Mouse (Mus musculus) forebrain, postnatal 0 days (tissue): Measurements from ENCODE around the gene Pheta1. TPM values are rescaled to one million over a fixed set of nuclear protein-coding genes. Genes with fewer than 3 reads are reported as not detected.

Experiments used
- ATAC-seq: fragments of 200-750 bp; cut with Nextera tagmentation; 2 replicates; pipeline ENCODE4 v1.8.0; 2017; ENCODE audit warnings: mild to moderate bottlenecking, moderate library complexity
- DNase-seq: peaks from one replicate; pipeline ENCODE4 v3.0.0-alpha.2; 2015
- H3K27ac ChIP-seq: fragments of 300-500 bp; sonication (generic); 2 replicates; pipeline ENCODE4 v1.5.1; 2014; ENCODE audit warnings: low read depth, mild to moderate bottlenecking, antibody characterized with exemption, low read length, moderate library complexity, mixed read lengths
- H3K27me3 ChIP-seq: fragments of 300-500 bp; sonication (generic); 2 replicates; pipeline ENCODE4 v1.6.1; 2014; ENCODE audit warnings: mild to moderate bottlenecking, low read length, mixed read lengths; ENCODE audit not compliant: insufficient read depth
- H3K36me3 ChIP-seq: fragments of 300-500 bp; sonication (generic); 2 replicates; pipeline ENCODE4 v1.6.1; 2014; ENCODE audit warnings: mild to moderate bottlenecking, moderate library complexity; ENCODE audit not compliant: insufficient read depth
- H3K4me1 ChIP-seq: fragments of 300-500 bp; sonication (generic); 2 replicates; pipeline ENCODE4 v1.6.1; 2014; ENCODE audit warnings: antibody characterized with exemption; ENCODE audit not compliant: insufficient read depth
- H3K4me2 ChIP-seq: fragments of 300-500 bp; sonication (generic); 2 replicates; pipeline ENCODE4 v1.6.1; 2014; ENCODE audit warnings: low read depth, mild to moderate bottlenecking, moderate library complexity
- H3K4me3 ChIP-seq: fragments of 300-500 bp; sonication (generic); 2 replicates; pipeline ENCODE4 v1.5.1; 2014; ENCODE audit warnings: low read depth, low read length, mixed read lengths
- H3K9ac ChIP-seq: fragments of 300-500 bp; sonication (generic); 2 replicates; pipeline ENCODE4 v1.6.1; 2014; ENCODE audit warnings: mild to moderate bottlenecking
- H3K9me3 ChIP-seq: fragments of 300-500 bp; sonication (generic); 2 replicates; pipeline ENCODE4 v1.6.1; 2016; ENCODE audit warnings: low read length
- CTCF ChIP-seq: sonication (generic); IDR thresholded peaks from 2 replicates; pipeline ENCODE4 v1.5.1; 2016; ENCODE audit warnings: antibody characterized with exemption, control low read depth, low read depth
- WGBS: fragments of 180-500 bp; shearing (Covaris S2); extraction: QIAGEN DNeasy Blood & Tissue Kit; methylation state at CpG from one replicate; pipeline ENCODE4 v1.1.7; 2014; 5-methylcytosine and 5-hydroxymethylcytosine counted together
- polyA plus RNA-seq: library from polyadenylated mRNA; unstranded; fragments of >200 nt; fragmentation: Nextera tagmentation; extraction: Ambion mirVana; gene quantifications from 2 replicates; pipeline ENCODE4 v1.2.1, GENCODE M21; 2015
- total RNA-seq: library from RNA; depleted of rRNA; stranded (reverse); fragments of >200 nt; gene quantifications from 2 replicates; pipeline ENCODE4 v1.2.3, GENCODE M21; 2014

Gene Pheta1
- total and polyA plus RNA-seq, 2 experiments from 2014 or later: 36.3 to 49.7 TPM

- WGBS: 56% methylated on average over 10 of the region's 10 CpGs
- H3K9ac ChIP-seq: no peak overlapping the region
- H3K4me2 ChIP-seq: no peak overlapping the region
- DNase-seq: no peak
- no peaks in the 10 kb centered on the region for H3K9me3 ChIP-seq
- H3K36me3 ChIP-seq: no peaks in the 10 kb centered on the region
- no peak for TF ChIP-seq CTCF
- no peaks in the 10 kb centered on the region; the same call in 1 of the 2 replicates for H3K27me3 ChIP-seq
- no peak for ATAC-seq
- no peak overlapping the region for H3K4me3 ChIP-seq
- peaks cover 20% of the 10 kb centered on the region for H3K4me1 ChIP-seq
- no peak overlapping the region for H3K27ac ChIP-seq
These were observed 15.1 kb upstream of the Pheta1 start for GRCm38 (mm10) chr5:121833572-121834240.

GRCm38 (mm10) chr5:121834241-121834606 is 14.6 kb upstream of the Pheta1 start:
- H3K27ac ChIP-seq: no peak overlapping the region
- H3K4me1 ChIP-seq: peaks cover 19% of the 10 kb centered on the region

GRCm38 (mm10) chr5:121834991-121835747 is 13.6 kb upstream of the Pheta1 start:
- no peaks in the 10 kb centered on the region for H3K9me3 ChIP-seq
- no peak for ATAC-seq
- H3K9ac ChIP-seq: no peak overlapping the region
- no peaks in the 10 kb centered on the region; the same call in 1 of the 2 replicates for H3K27me3 ChIP-seq
- DNase-seq: no peak
- no peaks in the 10 kb centered on the region for H3K36me3 ChIP-seq
- H3K4me2 ChIP-seq: peak overlapping the region; percentile 95
- H3K4me3 ChIP-seq: peak overlapping the region; percentile 80
- no peak for TF ChIP-seq CTCF
- no peak overlapping the region for H3K27ac ChIP-seq
- peaks cover 17% of the 10 kb centered on the region for H3K4me1 ChIP-seq
- 45% methylated on average over 12 of the region's 12 CpGs for WGBS

More at GRCm38 (mm10) chr5:121834241-121834606, 14.6 kb upstream of the Pheta1 start:
- ATAC-seq (no peak), DNase-seq (no peak)
- no peak for TF ChIP-seq CTCF
- Histone ChIP-seq H3K9ac (no peak overlapping the region), H3K27me3 (no peaks in the 10 kb centered on the region; the same call in 1 of the 2 replicates), H3K4me3 (no peak overlapping the region), H3K36me3 (no peaks in the 10 kb centered on the region), H3K4me2 (no peak overlapping the region), H3K9me3 (no peaks in the 10 kb centered on the region)
- 84% methylated on average over 7 of the region's 7 CpGs for WGBS

GRCm38 (mm10) chr5:121835949-121836691 is 12.7 kb upstream of the Pheta1 start:
- ATAC-seq (0 out of 2 replicates have a peak, but pooled peaks have one; percentile 1), DNase-seq (no peak)
- Histone ChIP-seq H3K9me3 (no peaks in the 10 kb centered on the region), H3K36me3 (no peaks in the 10 kb centered on the region), H3K9ac (peak overlapping the region; percentile 69), H3K4me1 (peaks cover 17% of the 10 kb centered on the region), H3K4me3 (peak overlapping the region; percentile 80), H3K27me3 (no peaks in the 10 kb centered on the region; the same call in 1 of the 2 replicates), H3K4me2 (peak overlapping the region; percentile 95), H3K27ac (peak overlapping the region; percentile 50; the same call in 1 of the 2 replicates)
- TF ChIP-seq CTCF: no peak
- WGBS: 1% methylated on average over 47 of the region's 51 CpGs

- ATAC-seq (peak; percentile 72), DNase-seq (peak; percentile 87)
- peak overlapping the region; percentile 50; the same call in 1 of the 2 replicates for H3K27ac ChIP-seq
- peaks cover 17% of the 10 kb centered on the region for H3K4me1 ChIP-seq
- WGBS: 1% methylated on average over 63 of the region's 77 CpGs
- H3K27me3 ChIP-seq: no peaks in the 10 kb centered on the region; the same call in 1 of the 2 replicates
- H3K4me3 ChIP-seq: peak overlapping the region; percentile 80
- no peaks in the 10 kb centered on the region for H3K36me3 ChIP-seq
- no peak for TF ChIP-seq CTCF
- H3K9ac ChIP-seq: peak overlapping the region; percentile 69
- H3K9me3 ChIP-seq: no peaks in the 10 kb centered on the region
- H3K4me2 ChIP-seq: peak overlapping the region; percentile 95
These were observed 11.9 kb upstream of the Pheta1 start for GRCm38 (mm10) chr5:121836692-121837415.
